Mouse (Mus musculus) intestine, embryonic 16.5 days (tissue): ENCODE results near the gene Gm15517. TPM values are rescaled to one million over a fixed set of nuclear protein-coding genes. Genes with fewer than 3 reads are reported as not detected.

Source experiments
- polyA plus RNA-seq: library from polyadenylated mRNA; unstranded; fragments of >200 nt; fragmentation: Nextera tagmentation; extraction: Ambion mirVana; gene quantifications from 2 replicates; pipeline ENCODE4 v1.2.1, GENCODE M21; 2015

The Gm15517 gene
- polyA plus RNA-seq, 1 experiment from 2014 or later, result not detected

Other genes with a start within 250 kb of the Gm15517 start
- gene Klk1b26, start 249.3 kb upstream of the Gm15517 start, polyA plus RNA-seq, result not detected in 2 replicates
- not detected in 2 replicates for gene Klk1b27, start 209.2 kb upstream of the Gm15517 start, polyA plus RNA-seq
- gene Klk1b21, start 159.1 kb upstream of the Gm15517 start, polyA plus RNA-seq, result not detected in 2 replicates
- not detected in 2 replicates for gene Klk1b22, start 148.8 kb upstream of the Gm15517 start, polyA plus RNA-seq
- 0.20 TPM in 1 of 2 replicates, not detected in the other for gene Klk1b16, start 124.7 kb upstream of the Gm15517 start, polyA plus RNA-seq
- gene Klk1b24, start 73.2 kb upstream of the Gm15517 start, polyA plus RNA-seq, result not detected in 2 replicates
- 0.21 and 0.55 TPM in 2 replicates for gene Klk1b3, start 63.3 kb upstream of the Gm15517 start, polyA plus RNA-seq
- gene Klk1b4, start 54.0 kb upstream of the Gm15517 start, polyA plus RNA-seq, result 0.16 and 0.37 TPM in 2 replicates
- 0.10 and 0.16 TPM in 2 replicates for gene Klk1b5, start 45.5 kb upstream of the Gm15517 start, polyA plus RNA-seq
- 44.2 and 51.8 TPM in 2 replicates for gene Klk1, start 36.1 kb upstream of the Gm15517 start, polyA plus RNA-seq
- 0.09 TPM in 1 of 2 replicates, not detected in the other for gene Gm36864, start 25.3 kb upstream of the Gm15517 start, polyA plus RNA-seq
- 1.4 and 1.6 TPM in 2 replicates for gene 1700028J19Rik, start 14.8 kb upstream of the Gm15517 start, polyA plus RNA-seq
- 101 and 114 TPM in 2 replicates for gene 2410002F23Rik, start 14.7 kb upstream of the Gm15517 start, polyA plus RNA-seq
- not detected in 2 replicates for gene Acp4, start 4.1 kb upstream of the Gm15517 start, polyA plus RNA-seq
- 6.7 and 7.1 TPM in 2 replicates for gene Clec11a, start 45.5 kb downstream of the Gm15517 start, polyA plus RNA-seq
- 1.2 and 1.5 TPM in 2 replicates for gene Shank1, start 48.8 kb downstream of the Gm15517 start, polyA plus RNA-seq
- gene Syt3, start 122.7 kb downstream of the Gm15517 start, polyA plus RNA-seq, result 0.82 and 1.2 TPM in 2 replicates
- gene 1700008O03Rik, start 124.4 kb downstream of the Gm15517 start, polyA plus RNA-seq, result 0.66 and 0.88 TPM in 2 replicates
- gene Lrrc4b, start 167.6 kb downstream of the Gm15517 start, polyA plus RNA-seq, result 0.31 and 0.43 TPM in 2 replicates
- gene Aspdh, start 203.9 kb downstream of the Gm15517 start, polyA plus RNA-seq, result 2.3 and 2.4 TPM in 2 replicates
- 83.5 and 86.3 TPM in 2 replicates for gene Josd2, start 206.5 kb downstream of the Gm15517 start, polyA plus RNA-seq
- 77.2 and 87.0 TPM in 2 replicates for gene Emc10, start 235.1 kb downstream of the Gm15517 start, polyA plus RNA-seq
- gene Fam71e1, start 235.1 kb downstream of the Gm15517 start, polyA plus RNA-seq, result 5.9 and 6.2 TPM in 2 replicates